Mouse (Mus musculus): ENCODE data around the gene Reep1. TPM values are rescaled to one million over a fixed set of nuclear protein-coding genes. Genes with fewer than 3 reads are reported as not detected.

The Reep1 gene
- polyA plus RNA-seq (2014; fragmentation: Nextera tagmentation; extraction: Ambion mirVana) = 20.0 and 20.3 TPM in 2 replicates

- 0 out of 2 replicates have a peak, but pooled peaks cover 4% of the 10 kb centered on the region for H3K4me1 ChIP-seq (ENCODE audit: insufficient read depth)
- peak within 1 kb of the TSS; percentile 60 for H3K9ac ChIP-seq
- H3K4me3 ChIP-seq (ENCODE audit: low read depth, low read length) = peak within 1 kb of the TSS; percentile 59
- H3K27ac ChIP-seq (ENCODE audit: low read depth) = peak within 1 kb of the TSS; percentile 42; the same call in 1 of the 2 replicates
- H3K27me3 ChIP-seq (ENCODE audit: insufficient read depth, low read length) = peaks cover 23% of the 10 kb centered on the region
- no peaks in the 10 kb centered on the region for H3K36me3 ChIP-seq (ENCODE audit: insufficient read depth)
- H3K4me2 ChIP-seq = peak within 1 kb of the TSS; percentile 92
- H3K9me3 ChIP-seq (ENCODE audit: low read depth, low read length) = no peaks in the 10 kb centered on the region
- ATAC-seq (ENCODE audit: insufficient read depth) (peak; percentile 91), DNase-seq (peak; percentile 79)
- WGBS = under 1% methylated on average over 90 of the region's 91 CpGs
- 0 out of 2 replicates have a peak, but pooled peaks have one; percentile 14 for TF ChIP-seq CTCF (IDR thresholded peaks at IDR 0.05; ENCODE audit: low read depth)
These were observed at the start of gene Reep1 for GRCm38 (mm10) chr6:71707511-71708501. Gene Reep1 (plus strand): TSS chr6:71707561.

DNA sequence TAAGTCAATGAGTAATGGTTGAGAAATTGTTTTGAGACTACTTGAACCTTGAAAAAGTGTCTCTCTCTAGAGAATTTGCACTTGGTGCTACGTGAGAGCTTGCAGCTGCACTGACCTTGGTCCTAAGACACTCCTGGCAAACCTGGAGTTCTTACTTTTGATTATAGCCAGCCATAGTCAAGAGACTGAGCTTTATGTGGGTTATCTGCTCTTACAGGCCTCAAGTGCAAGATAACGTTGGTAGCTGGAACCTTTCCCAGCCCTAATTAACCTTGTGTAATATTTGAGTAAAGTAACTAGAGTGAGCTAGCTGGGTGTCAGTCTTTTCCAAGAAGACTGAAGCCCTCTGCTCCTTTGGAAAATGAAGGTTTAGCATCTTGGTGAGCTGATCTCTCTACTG is 49.1 kb upstream of the Reep1 start:
- peak; percentile 61 for DNase-seq
- 22% methylated on average over 2 of the region's 2 CpGs for WGBS
- Histone ChIP-seq H3K9ac (no peak overlapping the region), H3K27me3 (ENCODE audit: insufficient read depth, low read length) (no peaks in the 10 kb centered on the region), H3K36me3 (ENCODE audit: insufficient read depth) (no peaks in the 10 kb centered on the region), H3K4me2 (no peak overlapping the region), H3K4me3 (ENCODE audit: low read depth, low read length) (no peak overlapping the region), H3K4me1 (ENCODE audit: insufficient read depth) (no peaks in the 10 kb centered on the region), H3K27ac (ENCODE audit: low read depth) (peak overlapping the region; percentile 58; the same call in 1 of the 2 replicates), H3K9me3 (ENCODE audit: low read depth, low read length) (no peaks in the 10 kb centered on the region)
- no peak for TF ChIP-seq CTCF (IDR thresholded peaks at IDR 0.05; ENCODE audit: low read depth)
- peak; percentile 47; the same call in 1 of the 2 replicates for ATAC-seq (ENCODE audit: insufficient read depth)

GRCm38 (mm10) chr6:71664511-71664910 is 42.9 kb upstream of the Reep1 start:
- Histone ChIP-seq H3K27me3 (ENCODE audit: insufficient read depth, low read length) (no peaks in the 10 kb centered on the region), H3K9ac (no peak overlapping the region), H3K27ac (ENCODE audit: low read depth) (no peak overlapping the region), H3K4me3 (ENCODE audit: low read depth, low read length) (no peak overlapping the region), H3K4me1 (ENCODE audit: insufficient read depth) (no peaks in the 10 kb centered on the region), H3K4me2 (no peak overlapping the region), H3K36me3 (ENCODE audit: insufficient read depth) (no peaks in the 10 kb centered on the region), H3K9me3 (ENCODE audit: low read depth, low read length) (no peaks in the 10 kb centered on the region; the same call in 1 of the 2 replicates)
- ATAC-seq (ENCODE audit: insufficient read depth) = no peak
- TF ChIP-seq CTCF (IDR thresholded peaks at IDR 0.05; ENCODE audit: low read depth) = no peak
- whole genome bisulfite sequencing = 48% methylated on average over 1 of the region's 1 CpGs
- DNase-seq = no peak

- peak; percentile 41 for TF ChIP-seq CTCF (IDR thresholded peaks at IDR 0.05; ENCODE audit: low read depth)
- no peak overlapping the region for H3K4me3 ChIP-seq (ENCODE audit: low read depth, low read length)
- H3K9ac ChIP-seq = no peak overlapping the region
- no peak overlapping the region for H3K4me2 ChIP-seq
- DNase-seq (no peak), ATAC-seq (ENCODE audit: insufficient read depth) (no peak)
- H3K9me3 ChIP-seq (ENCODE audit: low read depth, low read length) = no peaks in the 10 kb centered on the region; the same call in 1 of the 2 replicates
- no peaks in the 10 kb centered on the region for H3K4me1 ChIP-seq (ENCODE audit: insufficient read depth)
- WGBS = 70% methylated on average over 2 of the region's 2 CpGs
- no peaks in the 10 kb centered on the region for H3K36me3 ChIP-seq (ENCODE audit: insufficient read depth)
- no peak overlapping the region for H3K27ac ChIP-seq (ENCODE audit: low read depth)
- no peaks in the 10 kb centered on the region for H3K27me3 ChIP-seq (ENCODE audit: insufficient read depth, low read length)
These were observed 34.2 kb upstream of the Reep1 start for GRCm38 (mm10) chr6:71673166-71673565.

DNA sequence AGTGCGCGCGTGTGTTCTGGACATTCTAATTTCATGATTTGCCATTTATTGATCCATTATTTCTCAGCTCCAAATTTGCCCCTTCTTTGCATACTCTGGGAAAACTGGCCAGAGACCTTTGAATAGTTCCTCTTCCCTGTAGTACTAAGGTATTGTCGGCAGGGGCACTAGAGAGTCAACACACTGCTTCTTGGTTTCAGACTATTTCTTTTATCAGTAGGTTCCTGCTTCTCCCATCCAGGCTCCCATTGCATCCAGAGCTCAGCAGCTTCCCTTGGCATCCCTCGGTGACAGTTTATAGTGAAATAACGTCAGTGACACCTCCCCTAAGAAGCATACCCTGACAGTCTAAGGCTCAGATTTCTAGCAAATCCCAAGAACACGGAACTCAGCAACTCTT is 28.5 kb upstream of the Reep1 start:
- H3K27ac ChIP-seq (ENCODE audit: low read depth) = no peak overlapping the region
- no peak overlapping the region for H3K4me2 ChIP-seq
- H3K27me3 ChIP-seq (ENCODE audit: insufficient read depth, low read length) = no peaks in the 10 kb centered on the region
- H3K4me1 ChIP-seq (ENCODE audit: insufficient read depth) = no peaks in the 10 kb centered on the region
- TF ChIP-seq CTCF (IDR thresholded peaks at IDR 0.05; ENCODE audit: low read depth) = peak; percentile 49; the same call in 1 of the 2 replicates
- no peaks in the 10 kb centered on the region for H3K36me3 ChIP-seq (ENCODE audit: insufficient read depth)
- WGBS = 57% methylated on average over 7 of the region's 7 CpGs
- no peak overlapping the region for H3K4me3 ChIP-seq (ENCODE audit: low read depth, low read length)
- no peak for ATAC-seq (ENCODE audit: insufficient read depth)
- peak; percentile 15 for DNase-seq
- no peaks in the 10 kb centered on the region for H3K9me3 ChIP-seq (ENCODE audit: low read depth, low read length)
- H3K9ac ChIP-seq = no peak overlapping the region

DNA sequence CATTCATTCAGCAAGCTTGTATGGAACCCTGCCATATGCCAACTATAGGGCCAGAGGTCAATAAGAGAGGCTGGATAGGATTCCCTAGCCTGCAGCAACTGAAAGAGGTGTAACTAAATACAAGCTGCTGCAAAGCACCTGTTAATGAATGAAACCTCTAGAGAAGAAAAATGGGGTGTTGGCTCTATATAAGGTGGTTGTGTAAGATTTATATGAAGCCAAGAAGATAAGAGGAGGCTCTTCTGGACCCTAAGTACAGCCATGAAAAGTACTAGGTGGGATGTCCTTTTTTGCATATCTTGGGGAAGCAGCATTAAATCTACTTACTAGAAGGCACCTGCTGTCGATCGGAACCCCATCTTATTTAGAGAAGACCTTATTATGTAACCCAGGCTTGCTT is 12.2 kb upstream of the Reep1 start:
- ATAC-seq (ENCODE audit: insufficient read depth) (no peak), DNase-seq (no peak)
- Histone ChIP-seq H3K9ac (no peak overlapping the region), H3K9me3 (ENCODE audit: low read depth, low read length) (no peaks in the 10 kb centered on the region), H3K27ac (ENCODE audit: low read depth) (no peak overlapping the region), H3K4me2 (no peak overlapping the region), H3K4me1 (ENCODE audit: insufficient read depth) (no peaks in the 10 kb centered on the region), H3K4me3 (ENCODE audit: low read depth, low read length) (no peak overlapping the region), H3K27me3 (ENCODE audit: insufficient read depth, low read length) (no peaks in the 10 kb centered on the region), H3K36me3 (ENCODE audit: insufficient read depth) (no peaks in the 10 kb centered on the region)
- 87% methylated on average over 2 of the region's 2 CpGs for WGBS
- TF ChIP-seq CTCF (IDR thresholded peaks at IDR 0.05; ENCODE audit: low read depth) = no peak

DNA sequence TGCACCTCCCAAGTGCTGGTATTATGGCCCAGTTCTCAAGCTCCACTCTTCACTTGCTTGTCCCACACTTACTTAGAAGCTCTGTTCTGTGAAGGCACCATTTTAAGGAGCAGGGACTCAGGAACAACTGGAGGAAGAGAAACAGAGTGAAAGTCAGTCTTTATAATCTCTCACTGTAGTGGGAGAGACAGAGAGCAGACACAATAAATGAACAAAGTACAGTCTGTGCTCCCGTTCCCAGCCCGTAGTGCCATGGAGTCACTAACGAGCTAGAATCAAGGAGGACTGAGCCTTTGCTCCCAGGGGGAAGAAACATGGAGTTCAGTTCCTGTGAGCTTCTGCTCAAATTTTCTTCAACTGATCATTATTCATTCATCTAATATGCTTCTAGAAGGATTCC is 11.8 kb upstream of the Reep1 start:
- TF ChIP-seq CTCF (IDR thresholded peaks at IDR 0.05; ENCODE audit: low read depth) = no peak

More for the DNA sequence above, 11.8 kb upstream of the Reep1 start:
- Histone ChIP-seq H3K9me3 (ENCODE audit: low read depth, low read length) (no peaks in the 10 kb centered on the region), H3K4me2 (no peak overlapping the region), H3K4me3 (ENCODE audit: low read depth, low read length) (no peak overlapping the region), H3K27ac (ENCODE audit: low read depth) (no peak overlapping the region), H3K9ac (no peak overlapping the region), H3K4me1 (ENCODE audit: insufficient read depth) (no peaks in the 10 kb centered on the region), H3K36me3 (ENCODE audit: insufficient read depth) (no peaks in the 10 kb centered on the region), H3K27me3 (ENCODE audit: insufficient read depth, low read length) (no peaks in the 10 kb centered on the region)
- ATAC-seq (ENCODE audit: insufficient read depth) (no peak), DNase-seq (no peak)
- 69% methylated on average over 3 of the region's 3 CpGs for WGBS
